Mouse (Mus musculus): ENCODE data around the gene BC051142. TPM values are rescaled to one million over a fixed set of nuclear protein-coding genes. Genes with fewer than 3 reads are reported as not detected.

The BC051142 gene
- total RNA-seq, 1 experiment: not detected

DNA sequence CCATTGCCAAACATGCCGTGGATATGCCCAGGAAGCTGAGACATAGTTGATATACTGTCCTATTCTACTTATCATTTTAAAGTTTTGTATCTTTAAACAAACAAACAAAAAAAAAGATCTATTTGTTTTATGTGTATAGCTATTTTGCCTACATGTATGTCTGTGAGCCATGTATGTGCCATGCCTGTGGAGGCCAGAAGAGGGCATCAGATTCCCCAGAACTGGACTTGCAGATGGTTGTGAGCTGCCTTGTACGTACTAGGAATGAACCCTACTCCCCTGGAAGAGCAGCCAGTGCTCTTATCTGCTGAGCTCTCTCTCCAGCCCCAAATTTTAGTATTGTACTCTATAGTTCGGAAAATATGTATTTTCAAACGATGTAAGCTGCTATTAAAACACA is 10.1 kb upstream of the BC051142 start:
- in situ Hi-C loops (cut with MboI; ENCODE audit: low sequenced_read_pairs in 2 of 2, unreplicated experiment in 2 of 2): no loop called here
- no peak overlapping the region for H3K4me3 ChIP-seq (ENCODE audit: insufficient read depth in 1 of 2, low read depth in 1 of 2, low read length in 2 of 2, poor library complexity in 1 of 2, severe bottlenecking in 1 of 2)
- no peak for TF ChIP-seq MAFK (IDR thresholded peaks at IDR 0.05; ENCODE audit: insufficient read depth, low read depth, low read length)
- H3K36me3 ChIP-seq (ENCODE audit: control insufficient read depth, insufficient read depth, low read length, poor library complexity, severe bottlenecking): no peaks in the 10 kb centered on the region
- peaks cover 0 to 2% of the 10 kb centered on the region in 2 experiments; a peak in 1 of 4 replicates for H3K4me1 ChIP-seq (ENCODE audit: control insufficient read depth in 2 of 2, insufficient read depth in 2 of 2, low read length in 2 of 2, poor library complexity in 1 of 2)
- H3K9ac ChIP-seq (ENCODE audit: insufficient read depth, low read depth, low read length, poor library complexity, severe bottlenecking): no peak overlapping the region
- H3K27ac ChIP-seq (ENCODE audit: insufficient read depth, low read depth, low read length, poor library complexity, severe bottlenecking): no peak overlapping the region
- no peak for DNase-seq (ENCODE audit: low read depth, low spot score)
- H3K9me3 ChIP-seq (ENCODE audit: control insufficient read depth, insufficient read depth, low read depth, low read length): no peaks in the 10 kb centered on the region

DNA sequence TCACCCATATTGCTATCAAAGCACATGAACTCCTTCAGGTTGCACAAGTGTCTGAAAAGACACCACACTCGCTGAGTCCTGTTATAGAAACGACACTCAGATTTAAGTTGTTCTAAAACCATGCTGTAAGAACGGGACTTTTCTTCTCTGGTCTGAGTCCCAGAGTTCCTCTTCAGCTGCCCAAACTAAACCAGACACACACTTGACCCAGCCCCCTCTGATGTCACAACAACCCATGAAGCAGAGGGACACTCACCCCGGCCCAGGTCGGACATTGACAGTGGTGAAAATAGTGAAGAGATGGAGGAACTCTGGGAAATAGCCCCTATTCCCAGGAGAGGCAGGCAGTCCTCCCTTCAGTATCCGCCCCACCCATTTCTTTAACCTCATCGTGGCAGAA is 7.1 kb upstream of the BC051142 start:
- in situ Hi-C loops (cut with MboI; ENCODE audit: low sequenced_read_pairs in 2 of 2, unreplicated experiment in 2 of 2): no loop called here
- Histone ChIP-seq H3K4me3 (ENCODE audit: insufficient read depth in 1 of 2, low read depth in 1 of 2, low read length in 2 of 2, poor library complexity in 1 of 2, severe bottlenecking in 1 of 2) (no peak overlapping the region), H3K36me3 (ENCODE audit: control insufficient read depth, insufficient read depth, low read length, poor library complexity, severe bottlenecking) (no peaks in the 10 kb centered on the region), H3K27ac (ENCODE audit: insufficient read depth, low read depth, low read length, poor library complexity, severe bottlenecking) (no peak overlapping the region), H3K4me1 (ENCODE audit: control insufficient read depth in 2 of 2, insufficient read depth in 2 of 2, low read length in 2 of 2, poor library complexity in 1 of 2) (peaks cover 0 to 2% of the 10 kb centered on the region in 2 experiments; a peak in 1 of 4 replicates), H3K9ac (ENCODE audit: insufficient read depth, low read depth, low read length, poor library complexity, severe bottlenecking) (no peak overlapping the region), H3K9me3 (ENCODE audit: control insufficient read depth, insufficient read depth, low read depth, low read length) (no peaks in the 10 kb centered on the region)
- TF ChIP-seq MAFK (IDR thresholded peaks at IDR 0.05; ENCODE audit: insufficient read depth, low read depth, low read length): no peak
- no peak for TF ChIP-seq ZC3H11A (IDR thresholded peaks at IDR 0.05; ENCODE audit: borderline replicate concordance, low read depth, low read length)
- no peak for TF ChIP-seq CHD2 (IDR thresholded peaks at IDR 0.05; ENCODE audit: low read depth, low read length)
- no peak for TF ChIP-seq ZNF384 (IDR thresholded peaks at IDR 0.05; ENCODE audit: low read depth, low read length)
- no peak for TF ChIP-seq HCFC1 (IDR thresholded peaks at IDR 0.05; ENCODE audit: borderline replicate concordance, insufficient read depth, low read length)
- DNase-seq (ENCODE audit: low read depth, low spot score): no peak

GRCm38 (mm10) chr17:34392321-34392720 is 6.3 kb upstream of the BC051142 start:
- H3K27ac ChIP-seq (ENCODE audit: insufficient read depth, low read depth, low read length, poor library complexity, severe bottlenecking): no peak overlapping the region
- H3K9me3 ChIP-seq (ENCODE audit: control insufficient read depth, insufficient read depth, low read depth, low read length): no peaks in the 10 kb centered on the region
- no peak overlapping the region for H3K9ac ChIP-seq (ENCODE audit: insufficient read depth, low read depth, low read length, poor library complexity, severe bottlenecking)
- H3K4me3 ChIP-seq (ENCODE audit: insufficient read depth in 1 of 2, low read depth in 1 of 2, low read length in 2 of 2, poor library complexity in 1 of 2, severe bottlenecking in 1 of 2): no peak overlapping the region
- peaks cover 0 to 2% of the 10 kb centered on the region in 2 experiments; a peak in 1 of 4 replicates for H3K4me1 ChIP-seq (ENCODE audit: control insufficient read depth in 2 of 2, insufficient read depth in 2 of 2, low read length in 2 of 2, poor library complexity in 1 of 2)
- no peaks in the 10 kb centered on the region for H3K36me3 ChIP-seq (ENCODE audit: control insufficient read depth, insufficient read depth, low read length, poor library complexity, severe bottlenecking)
- in situ Hi-C loops (cut with MboI; ENCODE audit: low sequenced_read_pairs in 2 of 2, unreplicated experiment in 2 of 2): no loop called here
- TF ChIP-seq ZC3H11A (IDR thresholded peaks at IDR 0.05; ENCODE audit: borderline replicate concordance, low read depth, low read length): no peak
- no peak for TF ChIP-seq ZNF384 (IDR thresholded peaks at IDR 0.05; ENCODE audit: low read depth, low read length)
- no peak for TF ChIP-seq HCFC1 (IDR thresholded peaks at IDR 0.05; ENCODE audit: borderline replicate concordance, insufficient read depth, low read length)
- TF ChIP-seq MAFK (IDR thresholded peaks at IDR 0.05; ENCODE audit: insufficient read depth, low read depth, low read length): no peak
- TF ChIP-seq CHD2 (IDR thresholded peaks at IDR 0.05; ENCODE audit: low read depth, low read length): no peak
- DNase-seq (ENCODE audit: low read depth, low spot score): no peak

DNA sequence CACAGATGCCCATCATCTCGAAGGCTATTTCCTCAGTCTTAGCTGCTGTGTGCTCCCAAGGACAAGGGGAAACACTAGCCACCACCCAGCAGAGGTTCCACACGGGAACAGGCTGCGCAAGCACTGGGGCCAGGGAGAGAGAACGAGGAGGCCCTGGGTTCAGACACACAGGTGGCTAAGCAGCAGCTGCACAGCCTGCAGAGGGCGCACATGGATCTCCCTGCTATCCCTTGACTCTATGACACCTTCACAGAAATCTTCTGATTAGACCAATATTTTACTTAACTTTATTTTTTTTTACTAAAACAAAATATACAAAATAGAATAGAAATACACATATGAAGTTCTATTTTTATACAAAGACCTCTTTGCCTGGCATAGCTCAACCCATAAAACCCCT is 1.3 kb upstream of the BC051142 start:
- Histone ChIP-seq H3K36me3 (ENCODE audit: control insufficient read depth, insufficient read depth, low read length, poor library complexity, severe bottlenecking) (no peaks in the 10 kb centered on the region), H3K27ac (ENCODE audit: insufficient read depth, low read depth, low read length, poor library complexity, severe bottlenecking) (no peak overlapping the region), H3K4me3 (ENCODE audit: insufficient read depth in 1 of 2, low read depth in 1 of 2, low read length in 2 of 2, poor library complexity in 1 of 2, severe bottlenecking in 1 of 2) (no peak overlapping the region), H3K4me1 (ENCODE audit: control insufficient read depth in 2 of 2, insufficient read depth in 2 of 2, low read length in 2 of 2, poor library complexity in 1 of 2) (no peaks in the 10 kb centered on the region; a peak in 1 of 4 replicates), H3K9ac (ENCODE audit: insufficient read depth, low read depth, low read length, poor library complexity, severe bottlenecking) (no peak overlapping the region), H3K9me3 (ENCODE audit: control insufficient read depth, insufficient read depth, low read depth, low read length) (no peaks in the 10 kb centered on the region)
- in situ Hi-C loops (cut with MboI; ENCODE audit: low sequenced_read_pairs in 2 of 2, unreplicated experiment in 2 of 2): no loop called here
- no peak for DNase-seq (ENCODE audit: low read depth, low spot score)
- TF ChIP-seq MAFK (IDR thresholded peaks at IDR 0.05; ENCODE audit: insufficient read depth, low read depth, low read length) (no peak), CHD2 (IDR thresholded peaks at IDR 0.05; ENCODE audit: low read depth, low read length) (no peak), ZNF384 (IDR thresholded peaks at IDR 0.05; ENCODE audit: low read depth, low read length) (no peak), ZC3H11A (IDR thresholded peaks at IDR 0.05; ENCODE audit: borderline replicate concordance, low read depth, low read length) (no peak), HCFC1 (IDR thresholded peaks at IDR 0.05; ENCODE audit: borderline replicate concordance, insufficient read depth, low read length) (no peak)

DNA sequence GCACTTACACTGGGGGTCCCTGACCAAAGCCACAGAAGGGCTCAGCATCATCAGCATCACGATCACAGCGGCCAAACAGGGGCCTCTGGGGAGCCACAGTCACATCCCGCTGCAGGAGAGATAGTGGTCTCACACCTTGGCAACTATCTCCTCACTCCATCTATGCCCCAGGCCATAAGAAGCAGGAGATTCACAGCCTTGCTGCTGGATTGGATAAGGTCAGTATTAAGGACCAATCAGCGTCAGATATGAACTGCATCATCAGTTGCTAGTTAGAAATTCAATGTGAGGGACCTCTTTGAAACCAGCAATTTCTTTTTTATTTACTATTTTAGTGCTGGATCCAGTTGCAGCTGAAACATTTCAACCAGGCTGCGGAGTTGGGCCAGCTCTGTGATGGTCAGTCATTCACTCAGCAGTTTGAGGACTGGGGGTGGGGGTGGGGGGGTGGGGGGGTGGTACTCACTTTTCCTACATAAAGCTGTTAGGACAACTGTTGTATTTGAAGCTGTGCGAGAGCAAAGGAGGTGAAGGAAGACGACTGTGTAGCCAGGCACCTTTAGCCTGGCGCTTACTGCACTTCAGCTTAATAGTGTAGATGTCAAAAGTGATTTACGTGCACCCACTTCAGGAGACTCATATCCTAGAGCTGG is 436 bp upstream of the BC051142 start:
- Histone ChIP-seq H3K4me3 (ENCODE audit: insufficient read depth in 1 of 2, low read depth in 1 of 2, low read length in 2 of 2, poor library complexity in 1 of 2, severe bottlenecking in 1 of 2) (peak overlapping the region; percentile 69 to 88), H3K36me3 (ENCODE audit: control insufficient read depth, insufficient read depth, low read length, poor library complexity, severe bottlenecking) (no peaks in the 10 kb centered on the region), H3K4me1 (ENCODE audit: control insufficient read depth in 2 of 2, insufficient read depth in 2 of 2, low read length in 2 of 2, poor library complexity in 1 of 2) (no peaks in the 10 kb centered on the region; a peak in 1 of 4 replicates), H3K9ac (ENCODE audit: insufficient read depth, low read depth, low read length, poor library complexity, severe bottlenecking) (no peak overlapping the region), H3K27ac (ENCODE audit: insufficient read depth, low read depth, low read length, poor library complexity, severe bottlenecking) (no peak overlapping the region), H3K9me3 (ENCODE audit: control insufficient read depth, insufficient read depth, low read depth, low read length) (no peaks in the 10 kb centered on the region)
- peak; percentile 87 for DNase-seq (ENCODE audit: low read depth, low spot score)
- in situ Hi-C loops (cut with MboI; ENCODE audit: low sequenced_read_pairs in 2 of 2, unreplicated experiment in 2 of 2): no loop called here
- TF ChIP-seq ZC3H11A (IDR thresholded peaks at IDR 0.05; ENCODE audit: borderline replicate concordance, low read depth, low read length): no peak
- TF ChIP-seq CHD2 (IDR thresholded peaks at IDR 0.05; ENCODE audit: low read depth, low read length): peak; percentile 96
